Mouse (Mus musculus) forebrain, embryonic 14.5 days (tissue): ENCODE measurements around the gene Rufy4. TPM values are rescaled to one million over a fixed set of nuclear protein-coding genes. Genes with fewer than 3 reads are reported as not detected.

Experiments
- ATAC-seq: fragments of 200-750 bp; cut with Nextera tagmentation; 2 replicates; pipeline ENCODE4 v1.8.0; 2017; ENCODE audit warnings: mild to moderate bottlenecking, moderate library complexity
- DNase-seq: peaks from one replicate; pipeline ENCODE4 v3.0.0-alpha.2; 2015; ENCODE audit warnings: low spot score
- H3K27ac ChIP-seq: fragments of 300-500 bp; sonication (generic); 2 replicates; pipeline ENCODE4 v1.5.1; 2014; ENCODE audit warnings: low read depth, mild to moderate bottlenecking, control low read depth, low read length, moderate library complexity
- H3K27me3 ChIP-seq: fragments of 300-500 bp; sonication (generic); replicated peaks from 2 replicates; pipeline ENCODE4 v1.6.1; 2014; ENCODE audit warnings: low read length, control low read depth, mixed read lengths; ENCODE audit not compliant: control insufficient read depth, insufficient read depth
- H3K36me3 ChIP-seq: fragments of 300-500 bp; sonication (generic); 2 replicates; pipeline ENCODE4 v1.6.1; 2014; ENCODE audit warnings: low read length, control low read depth; ENCODE audit not compliant: control insufficient read depth, insufficient read depth
- H3K4me1 ChIP-seq: fragments of 300-500 bp; sonication (generic); 2 replicates; pipeline ENCODE4 v1.6.1; 2014; ENCODE audit warnings: antibody characterized with exemption, low read length, control low read depth; ENCODE audit not compliant: control insufficient read depth, insufficient read depth
- H3K4me2 ChIP-seq: fragments of 300-500 bp; sonication (generic); 2 replicates; pipeline ENCODE4 v1.6.1; 2014; ENCODE audit warnings: mild to moderate bottlenecking, control low read depth, low read length
- H3K4me3 ChIP-seq: fragments of 300-500 bp; sonication (generic); 2 replicates; pipeline ENCODE4 v1.5.1; 2014; ENCODE audit warnings: low read depth, low read length, control low read depth
- H3K9ac ChIP-seq: fragments of 300-500 bp; sonication (generic); 2 replicates; pipeline ENCODE4 v1.6.1; 2014; ENCODE audit warnings: mild to moderate bottlenecking, low read length, control low read depth, moderate library complexity
- H3K9me3 ChIP-seq: fragments of 300-500 bp; sonication (generic); replicated peaks from 2 replicates; pipeline ENCODE4 v1.6.1; 2016; ENCODE audit warnings: low read length, control low read depth, mixed read lengths; ENCODE audit not compliant: control insufficient read depth
- WGBS: fragments of 180-500 bp; shearing (Covaris S2); extraction: QIAGEN DNeasy Blood & Tissue Kit; methylation state at CpG from one replicate; pipeline ENCODE4 v1.1.7; 2014; 5-methylcytosine and 5-hydroxymethylcytosine counted together
- polyA plus RNA-seq: library from polyadenylated mRNA; unstranded; fragments of >200 nt; fragmentation: Nextera tagmentation; extraction: Ambion mirVana; gene quantifications from 2 replicates; pipeline ENCODE4 v1.2.1, GENCODE M21; 2014

The Rufy4 gene
- polyA plus RNA-seq, 1 experiment from 2014 or later, result 0.24 TPM

GRCm38 (mm10) chr1:74196621-74197419 lies 71.5 kb downstream of the Rufy4 start:
- Histone ChIP-seq H3K4me1 (no peaks in the 10 kb centered on the region), H3K27me3 (no peaks in the 10 kb centered on the region), H3K4me2 (no peak overlapping the region), H3K9ac (no peak overlapping the region), H3K9me3 (no peaks in the 10 kb centered on the region), H3K36me3 (no peaks in the 10 kb centered on the region), H3K27ac (no peak overlapping the region), H3K4me3 (no peak overlapping the region)
- no peak for ATAC-seq
- DNase-seq, result no peak
- WGBS, result 84% methylated on average over 17 of the region's 17 CpGs

Other genes with a start within 250 kb of the Rufy4 start
- gene Tns1, start 1.1 kb upstream of the Rufy4 start, polyA plus RNA-seq, result 7.7 and 9.4 TPM in 2 replicates
- 0.06 and 0.08 TPM in 2 replicates for gene Cxcr2, start 28.4 kb downstream of the Rufy4 start, polyA plus RNA-seq
- not detected in 2 replicates for gene Cxcr1, start 69.1 kb downstream of the Rufy4 start, polyA plus RNA-seq
- gene Arpc2, start 110.5 kb downstream of the Rufy4 start, polyA plus RNA-seq, result 341 and 351 TPM in 2 replicates
- 0.17 TPM in 1 of 2 replicates, not detected in the other for gene Gpbar1, start 153.0 kb downstream of the Rufy4 start, polyA plus RNA-seq
- gene Aamp, start 159.2 kb downstream of the Rufy4 start, polyA plus RNA-seq, result 226 and 231 TPM in 2 replicates
- 108 and 114 TPM in 2 replicates for gene Pnkd, start 159.4 kb downstream of the Rufy4 start, polyA plus RNA-seq
- gene Tmbim1, start 180.1 kb downstream of the Rufy4 start, polyA plus RNA-seq, result 3.7 and 4.9 TPM in 2 replicates
- gene Catip, start 236.6 kb downstream of the Rufy4 start, polyA plus RNA-seq, result 0.50 and 0.93 TPM in 2 replicates
- 1.9 and 2.4 TPM in 2 replicates for gene Slc11a1, start 249.7 kb downstream of the Rufy4 start, polyA plus RNA-seq